Mouse (Mus musculus) heart, postnatal 10 days (tissue): ENCODE results near the gene Rcvrn. TPM values are rescaled to one million over a fixed set of nuclear protein-coding genes. Genes with fewer than 3 reads are reported as not detected.
A peak's percentile ranks its signal among the peaks of the same experiment; 100 is the strongest.

Source experiments
- DNase-seq, 2 experiments: peaks; one replicate each; pipeline ENCODE4 v3.0.0; 2021
- intact Hi-C: fragments of 180-260 bp; cut with DNase I; formaldehyde crosslinking; loops from one replicate; pipeline ENCODE4 v1.15.1; 2025
- total RNA-seq, 2 experiments: library from RNA; stranded (reverse); gene quantifications; 2 replicates each; pipeline ENCODE4 v1.2.3; 2021

Gene Rcvrn
- total RNA-seq = not detected

GRCm38 (mm10) chr11:67694703-67695376 lies at the start of gene Rcvrn:
TSS of gene Rcvrn (plus strand) at chr11:67695326.
- intact Hi-C loops = no loop called here
- DNase-seq = no peak

DNA sequence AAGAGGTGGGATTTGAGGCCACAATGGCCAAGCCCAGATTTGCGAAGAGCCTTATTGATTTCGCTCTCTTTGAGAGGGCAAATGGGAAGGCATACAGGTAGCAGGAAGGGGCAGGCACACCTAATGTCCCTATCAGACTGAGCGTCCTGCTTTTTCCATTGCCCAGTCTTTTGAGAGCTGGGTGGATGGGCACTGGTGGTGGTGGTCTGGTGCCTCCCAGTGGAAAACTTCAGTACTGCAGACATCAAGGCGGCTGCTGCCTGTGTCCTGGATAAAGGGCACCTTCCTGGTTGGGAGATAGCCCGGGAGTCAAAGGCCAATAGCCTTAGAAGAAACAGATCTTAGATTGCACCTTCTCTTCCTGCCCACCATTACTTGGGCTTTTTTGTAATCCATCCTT lies 47.4 kb upstream of the Rcvrn start:
- intact Hi-C loops = loop anchor here (1.0 to 10.0 kb wide), 5 partner anchors 60 to 535 kb away; partner anchors contain the start of gene Gas7
- DNase-seq = peak; percentile 87 to 91

DNA sequence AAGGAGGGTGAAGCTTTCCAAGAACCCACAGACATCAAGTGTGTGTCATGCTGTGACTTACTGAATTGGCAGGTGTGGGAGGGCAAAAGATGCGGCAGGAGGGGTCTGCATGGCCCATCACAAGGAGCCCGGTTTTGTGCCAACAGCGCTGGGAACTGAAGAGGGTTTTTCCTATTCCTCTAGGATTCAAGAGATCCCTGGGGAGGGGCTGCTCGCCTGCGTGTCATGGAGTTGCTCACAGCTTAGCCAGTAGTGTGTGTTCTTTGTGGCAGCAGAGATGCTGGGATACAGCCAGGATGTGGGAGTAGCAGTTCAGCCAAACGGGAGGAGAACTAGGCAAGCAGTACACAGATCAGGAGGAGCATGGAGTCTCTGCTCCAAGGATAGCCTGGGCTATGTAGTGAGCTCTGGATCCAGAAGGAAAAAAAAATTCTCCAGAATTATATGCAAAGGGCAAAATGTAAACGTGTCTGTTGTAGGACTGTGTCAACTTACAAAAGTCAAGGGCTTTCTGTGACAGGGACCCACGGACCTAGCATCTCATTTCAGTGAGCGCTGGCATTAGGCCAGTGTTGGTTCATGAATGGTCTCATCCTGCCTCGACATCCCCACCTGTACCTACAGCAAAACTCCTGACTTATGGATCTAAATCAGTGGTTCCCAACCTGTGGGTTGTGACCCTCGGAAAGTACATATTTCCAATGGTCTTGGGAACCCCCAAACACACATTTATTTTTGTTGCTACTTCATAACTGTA lies 46.3 kb upstream of the Rcvrn start:
- intact Hi-C loops = loop anchor here (1.0 to 10.0 kb wide), 4 partner anchors 62 to 537 kb away; partner anchors contain the start of gene Gas7
- DNase-seq = peak; percentile 44 to 53

- intact Hi-C loops = loop anchor here (1.0 to 10.0 kb wide), 4 partner anchors 63 to 538 kb away; partner anchors contain the start of gene Gas7
- no peak for DNase-seq
Observed at GRCm38 (mm10) chr11:67649971-67650707, 45.0 kb upstream of the Rcvrn start.

- intact Hi-C loops = no loop called here
- DNase-seq = no peak
Observed at GRCm38 (mm10) chr11:67651731-67652130, 43.4 kb upstream of the Rcvrn start.

DNA sequence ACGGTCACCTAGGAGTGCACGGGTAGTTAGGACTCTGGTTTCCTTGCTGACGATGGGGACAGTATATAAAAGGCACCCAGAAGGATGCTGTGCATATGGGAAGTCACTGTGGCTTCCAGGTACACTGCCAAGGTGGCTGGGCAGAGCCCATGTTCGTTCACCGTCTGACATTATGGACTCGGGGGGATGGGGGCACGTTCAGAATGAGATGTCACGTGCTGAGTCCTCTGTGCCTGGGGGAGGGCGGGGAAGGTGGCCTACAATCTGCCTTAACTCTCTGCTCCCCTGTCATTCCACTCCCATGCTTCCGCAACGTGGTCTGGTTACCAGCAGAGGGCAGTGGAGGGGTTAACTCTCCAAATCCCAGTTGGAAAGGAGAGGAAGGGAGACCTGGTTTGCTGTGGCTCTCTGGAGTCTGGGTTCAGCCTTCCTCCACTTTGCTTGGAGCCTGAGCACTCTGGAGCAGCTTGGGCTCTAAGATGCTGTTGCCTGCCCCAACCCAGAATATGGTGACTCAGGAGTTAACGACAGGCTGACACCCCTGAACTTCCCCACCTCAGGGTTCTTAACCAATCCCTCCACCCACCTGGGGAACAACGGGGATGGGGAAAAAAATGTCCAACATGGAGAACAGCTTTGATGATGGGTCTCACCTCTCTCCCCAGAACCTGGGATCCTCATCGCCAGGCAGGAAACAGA lies 42.8 kb upstream of the Rcvrn start:
- intact Hi-C loops = no loop called here

DNA sequence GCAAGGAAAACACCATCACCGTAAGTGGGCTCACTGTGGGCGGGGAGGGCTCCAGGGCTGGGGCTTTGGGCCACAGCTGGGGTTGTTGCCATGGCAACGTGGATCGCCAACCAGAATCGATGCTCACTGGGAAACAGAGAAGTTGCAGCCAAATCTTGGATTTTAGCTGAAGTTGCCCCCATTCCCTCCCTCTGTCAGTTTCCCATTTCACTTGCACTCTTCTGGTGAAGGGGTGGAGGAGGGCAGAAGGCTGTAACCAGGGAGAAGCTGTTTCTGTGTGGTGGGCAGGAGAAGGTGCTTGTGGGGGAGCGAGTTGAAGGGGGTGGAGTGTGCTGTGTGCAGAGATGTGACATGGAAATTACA lies 42.3 kb upstream of the Rcvrn start:
- intact Hi-C loops = no loop called here
- no peak for DNase-seq

More for the DNA sequence above, 42.8 kb upstream of the Rcvrn start:
- DNase-seq = peak in 1 of 2 experiments; percentile 46

DNA sequence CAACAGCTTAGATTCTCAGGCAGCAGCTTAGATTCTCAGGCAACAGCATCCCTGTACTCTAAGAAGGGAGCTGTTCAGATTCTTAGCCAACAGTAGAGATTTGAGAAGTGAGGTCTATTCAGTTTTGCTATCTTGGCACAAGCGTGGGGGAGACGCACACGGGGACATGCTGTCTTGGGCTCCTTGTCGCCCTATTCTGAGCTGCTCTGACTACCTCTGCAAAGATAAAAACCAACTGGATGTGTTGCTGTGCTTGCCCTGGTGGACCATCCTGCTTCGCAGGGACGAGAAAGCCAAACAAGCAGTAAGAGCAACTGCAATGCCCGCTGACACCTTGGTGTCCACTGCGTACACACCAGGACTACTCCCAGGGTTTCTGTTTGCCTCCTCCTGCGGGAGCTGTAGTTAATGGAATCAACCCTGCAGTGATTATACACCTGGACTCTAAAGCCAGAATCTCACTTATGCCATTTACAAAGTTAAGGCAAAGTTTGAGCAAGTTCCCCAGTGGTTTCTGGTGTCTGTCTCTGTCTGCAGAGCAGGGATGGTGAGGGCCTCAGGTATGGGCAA lies 41.5 kb upstream of the Rcvrn start:
- DNase-seq = no peak
- intact Hi-C loops = no loop called here

DNA sequence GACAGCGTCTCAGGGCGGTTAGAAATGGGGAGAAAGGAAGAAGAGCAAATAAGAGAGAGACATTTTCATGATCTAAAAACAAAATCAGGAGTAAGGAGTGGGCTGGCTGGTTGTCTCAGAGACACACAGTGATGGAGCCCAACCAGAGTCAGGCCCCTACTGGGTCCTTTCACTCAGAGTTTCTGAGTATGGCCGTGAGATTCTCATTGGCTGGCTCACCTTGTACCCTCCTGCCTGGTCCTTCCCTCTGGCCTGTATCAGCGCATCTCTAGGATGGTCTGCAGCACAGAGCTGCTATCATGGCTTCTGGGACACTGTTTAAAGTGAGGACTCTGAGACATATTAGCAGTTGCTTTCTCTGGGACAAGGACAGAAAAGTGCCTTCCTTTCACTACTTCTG lies 40.6 kb upstream of the Rcvrn start:
- no peak for DNase-seq
- intact Hi-C loops = no loop called here

- peak in 1 of 2 experiments; percentile 50 for DNase-seq
- intact Hi-C loops = no loop called here
Observed at GRCm38 (mm10) chr11:67655236-67655959, 39.7 kb upstream of the Rcvrn start.

DNA sequence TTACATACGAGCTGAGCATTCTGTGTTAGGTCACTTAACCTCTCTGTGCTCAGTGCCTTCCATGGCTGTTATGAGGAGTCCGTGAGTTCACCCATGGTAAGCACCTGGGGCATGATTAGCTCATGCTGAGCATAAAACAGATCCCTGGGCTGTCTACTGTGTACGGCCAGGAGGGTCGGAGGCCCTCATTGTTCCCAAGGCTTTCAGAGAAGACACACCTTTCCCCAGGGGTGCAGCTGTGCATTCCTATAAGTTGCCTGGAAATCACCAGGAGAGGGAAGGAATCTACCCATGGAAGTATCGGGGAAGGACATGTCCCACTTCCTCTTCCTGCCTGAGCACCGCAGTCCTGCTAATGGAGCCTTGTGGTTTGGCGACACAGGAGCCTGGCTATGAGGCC lies 38.8 kb upstream of the Rcvrn start:
- intact Hi-C loops = no loop called here

GRCm38 (mm10) chr11:67656811-67657210 lies 38.3 kb upstream of the Rcvrn start:
- no peak for DNase-seq

More for the DNA sequence above, 38.8 kb upstream of the Rcvrn start:
- DNase-seq = no peak

GRCm38 (mm10) chr11:67657685-67658382 lies 37.3 kb upstream of the Rcvrn start:
- intact Hi-C loops = loop anchor here (1.0 to 2.0 kb wide), 2 partner anchors 18 to 153 kb away; no protein-coding TSS in a partner anchor
- DNase-seq = peak; percentile 62 to 73

More at GRCm38 (mm10) chr11:67656811-67657210, 38.3 kb upstream of the Rcvrn start:
- intact Hi-C loops = loop anchor here (1.0 kb wide), 1 partner anchor 19 kb away; no protein-coding TSS in a partner anchor

DNA sequence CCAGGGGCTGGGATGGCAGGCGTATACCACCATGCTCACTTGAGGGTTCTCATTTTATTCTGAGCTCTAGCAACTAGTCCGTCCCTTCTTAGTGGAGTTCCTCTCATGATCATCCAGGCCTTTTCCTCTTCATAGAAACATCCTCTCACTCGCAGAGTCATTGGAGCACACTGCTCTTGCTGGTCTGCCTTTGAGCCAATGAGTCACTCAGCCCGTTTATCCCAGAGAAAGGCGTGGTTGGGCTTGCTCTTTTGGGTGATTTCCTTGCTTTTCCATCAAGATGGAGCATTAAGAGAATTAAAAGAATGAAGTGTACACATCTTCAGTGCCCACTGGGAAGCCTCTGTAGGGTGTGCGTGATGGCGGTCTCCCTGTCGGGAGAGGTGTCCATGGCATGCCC lies 33.7 kb upstream of the Rcvrn start:
- intact Hi-C loops = no loop called here
- no peak for DNase-seq

GRCm38 (mm10) chr11:67663437-67663836 lies 31.7 kb upstream of the Rcvrn start:
- no peak for DNase-seq
- intact Hi-C loops = no loop called here

- intact Hi-C loops = no loop called here
- DNase-seq = no peak
Observed at GRCm38 (mm10) chr11:67664261-67664660, 30.9 kb upstream of the Rcvrn start.

- no peak for DNase-seq
- intact Hi-C loops = no loop called here
Observed at GRCm38 (mm10) chr11:67664918-67665317, 30.2 kb upstream of the Rcvrn start.

DNA sequence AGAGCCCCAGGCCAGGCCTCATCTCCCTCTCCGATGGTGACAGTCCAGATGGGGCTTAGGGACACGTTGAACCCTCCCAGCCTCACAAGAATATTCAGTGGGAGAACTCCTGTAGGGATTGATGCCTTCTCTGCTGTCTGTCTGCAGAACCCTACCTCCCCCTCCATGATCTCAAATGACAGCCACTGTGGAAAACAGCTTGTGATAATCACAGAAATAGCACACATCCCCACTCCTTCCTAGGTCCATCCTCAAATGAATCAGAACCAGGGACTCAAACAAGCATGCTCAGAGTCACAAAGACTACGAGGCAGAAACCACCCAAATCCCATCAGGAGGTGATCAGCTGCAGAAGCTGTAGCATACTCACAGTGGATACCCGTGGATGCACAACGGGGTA lies 29.0 kb upstream of the Rcvrn start:
- intact Hi-C loops = no loop called here
- no peak for DNase-seq
